Comparison of ENCODE assay signal across 8 mouse cellular contexts in the genomic region with DNA sequence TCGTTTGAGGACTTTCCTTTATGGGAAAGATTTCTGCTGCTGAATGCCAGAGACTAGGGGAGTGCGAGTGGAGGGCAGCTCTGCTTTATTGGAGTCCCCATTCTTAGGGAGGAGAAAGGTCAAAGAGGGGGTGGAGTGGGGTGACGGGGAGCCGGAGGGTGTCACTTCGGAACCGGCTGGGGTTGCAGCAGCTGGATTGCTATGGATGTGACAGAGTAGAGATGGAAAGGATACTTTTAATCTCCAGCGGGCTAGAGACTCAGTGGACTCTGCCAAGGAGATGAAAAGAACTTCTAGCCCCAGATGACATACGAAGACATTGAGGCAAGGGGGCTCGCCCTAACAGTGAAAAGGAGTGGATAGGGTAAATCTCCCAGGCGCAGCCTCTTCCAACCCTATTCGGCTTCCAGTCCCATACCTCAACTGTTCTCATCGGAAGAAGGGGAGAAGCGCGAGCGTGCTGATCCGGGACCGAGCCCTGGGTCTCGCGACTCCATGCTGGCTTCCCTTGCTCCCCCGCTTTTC. TPM values are rescaled to one million over a fixed set of nuclear protein-coding genes. Genes with fewer than 3 reads are reported as not detected.
DNase-seq lines count a peak whose midpoint lies in the region; ATAC-seq and TF ChIP-seq lines count a peak whose summit lies in the region.
"Had no signal": no experiment of that assay in that cellular context is flagged by ENCODE, and none has a peak within 500 bp of the region (broad histone marks: within the 10 kb centered on the region; RNA-seq: fewer than 3 reads in every experiment).

No protein-coding gene starts in this region.

- H3K4me1 ChIP-seq in CH12.LX (ENCODE audit: control insufficient read depth in 1 of 2, insufficient read depth in 2 of 2), result peaks cover 6 to 41% of the 10 kb centered on the region in 2 experiments
- H3K4me1 ChIP-seq in ES-E14 (ENCODE audit: control insufficient read depth in 2 of 2, insufficient read depth in 2 of 2, low read length in 2 of 2, poor library complexity in 1 of 2), result peaks cover 2 to 14% of the 10 kb centered on the region in 2 experiments; a peak in 2 of 4 replicates
- 0 out of 2 replicates have a peak, but pooled peaks cover 3% of the 10 kb centered on the region for H3K4me1 ChIP-seq in hindbrain, embryonic 11.5 days (replicated peaks; ENCODE audit: control insufficient read depth, insufficient read depth, low read length)
- H3K4me1 ChIP-seq in liver, embryonic 15.5 days (replicated peaks), result peaks cover 7% of the 10 kb centered on the region; the same call in 1 of the 2 replicates

- H3K9ac ChIP-seq in CH12.LX (ENCODE audit: insufficient read depth, low read depth) (peak overlapping the region; percentile 83), ES-E14 (ENCODE audit: insufficient read depth, low read depth, low read length, poor library complexity, severe bottlenecking) (peak overlapping the region; percentile 83)
- H3K9ac ChIP-seq in hindbrain, embryonic 11.5 days (ENCODE audit: low read depth, low read length), result 0 out of 2 replicates have a peak overlapping the region, but pooled peaks have one; percentile 31
- H3K9ac ChIP-seq in liver, embryonic 15.5 days, result no peak overlapping the region

- no peak; the same call in 1 of the 2 replicates for TF ChIP-seq POLR2A in CH12.LX (IDR thresholded peaks at IDR 0.05; ENCODE audit: low read depth, low read length)

- H3K4me2 ChIP-seq in CH12.LX (ENCODE audit: insufficient read depth, low read depth, poor library complexity, severe bottlenecking), result peak overlapping the region; percentile 92
- H3K4me2 ChIP-seq in hindbrain, embryonic 11.5 days (replicated peaks; ENCODE audit: low read depth, low read length), result peak overlapping the region; percentile 87
- peak overlapping the region; percentile 61 for H3K4me2 ChIP-seq in liver, embryonic 15.5 days

- peak overlapping the region; percentile 89 to 97 (median 93) for H3K4me3 ChIP-seq in CH12.LX (replicated peaks in 1 of 3; ENCODE audit: low read depth in 2 of 3, low read length in 2 of 3, poor library complexity in 1 of 3)
- H3K4me3 ChIP-seq in ES-E14 (ENCODE audit: insufficient read depth in 1 of 2, low read depth in 1 of 2, low read length in 2 of 2, poor library complexity in 1 of 2, severe bottlenecking in 1 of 2), result peak overlapping the region; percentile 74 to 88
- H3K4me3 ChIP-seq in hindbrain, embryonic 11.5 days (ENCODE audit: low read depth, low read length), result peak overlapping the region; percentile 43
- H3K4me3 ChIP-seq in liver, embryonic 15.5 days (replicated peaks), result peak overlapping the region; percentile 43

- H3K79me2 ChIP-seq in CH12.LX (replicated peaks; ENCODE audit: control insufficient read depth, extremely low read depth, insufficient read depth, poor library complexity, severe bottlenecking), result peaks cover 8% of the 10 kb centered on the region; the same call in 1 of the 2 replicates

- DNase-seq in CH12.LX (ENCODE audit: extremely low read depth), result no peak
- DNase-seq in ES-E14 (ENCODE audit: low read depth, low spot score), result no peak
- no peak for DNase-seq in hindbrain, embryonic 11.5 days (ENCODE audit: low spot score)
- DNase-seq in layer of hippocampus, adult 8-10 months (ENCODE audit: low spot score in 2 of 2), result no peak
- no peak for DNase-seq in c-Kit-positive CD71-positive TER-119-positive erythroid progenitor cells, embryonic 14.5 days (ENCODE audit: low spot score)
- DNase-seq in spleen, adult 12 weeks (ENCODE audit: low spot score), result no peak

- 2% methylated on average over 20 of the region's 20 CpGs for WGBS in hindbrain, embryonic 11.5 days
- 4% methylated on average over 20 of the region's 20 CpGs for WGBS in liver, embryonic 15.5 days (ENCODE audit: insufficient replicate concordance)

- no peak for ATAC-seq in hindbrain, embryonic 11.5 days (ENCODE audit: low FRiP score)
- no peak for ATAC-seq in liver, embryonic 15.5 days (ENCODE audit: insufficient read depth)

- H3K27ac ChIP-seq in CH12.LX (ENCODE audit: insufficient read depth, low read depth) (0 out of 2 replicates have a peak overlapping the region, but pooled peaks have one; percentile 9), ES-E14 (ENCODE audit: insufficient read depth, low read depth, low read length, poor library complexity, severe bottlenecking) (0 out of 2 replicates have a peak overlapping the region, but pooled peaks have one; percentile 15)
- no peak overlapping the region for H3K27ac ChIP-seq in hindbrain, embryonic 11.5 days (ENCODE audit: low read depth, low read length)
- H3K27ac ChIP-seq in liver, embryonic 15.5 days (replicated peaks), result no peak overlapping the region
- H3K27ac ChIP-seq: macrophage had no signal

- no peak for TF ChIP-seq EP300 in CH12.LX (IDR thresholded peaks at IDR 0.05; ENCODE audit: low read length)

- in situ Hi-C loops in CH12.LX (cut with MboI; ENCODE audit: low pct_ligation_motif_present, low pct_unique_long_range_greater_than_20kb, low sequenced_read_pairs), result loop anchor here (5.0 kb wide), 1 partner anchor 47 kb away; no protein-coding TSS in a partner anchor
- in situ Hi-C loops in ES-E14 (cut with MboI; ENCODE audit: low sequenced_read_pairs in 2 of 2, unreplicated experiment in 2 of 2), result no loop called here

- H3K36me3 ChIP-seq in CH12.LX (replicated peaks in 1 of 2; ENCODE audit: control insufficient read depth in 1 of 2, insufficient read depth in 1 of 2, low read length in 1 of 2) (peaks cover 0 to 4% of the 10 kb centered on the region in 2 experiments), ES-E14 (ENCODE audit: control insufficient read depth, insufficient read depth, low read length, poor library complexity, severe bottlenecking) (no peaks in the 10 kb centered on the region)
- H3K36me3 ChIP-seq in hindbrain, embryonic 11.5 days (ENCODE audit: control insufficient read depth, insufficient read depth, low read length), result no peaks in the 10 kb centered on the region
- H3K36me3 ChIP-seq in liver, embryonic 15.5 days (replicated peaks), result no peaks in the 10 kb centered on the region

- peaks cover 11% of the 10 kb centered on the region for H3K9me3 ChIP-seq in CH12.LX (replicated peaks; ENCODE audit: low read length)
- no peaks in the 10 kb centered on the region for H3K9me3 ChIP-seq in ES-E14 (ENCODE audit: control insufficient read depth, insufficient read depth, low read depth, low read length)
- no peaks in the 10 kb centered on the region for H3K9me3 ChIP-seq in hindbrain, embryonic 11.5 days (ENCODE audit: control insufficient read depth, low read length)
- no peaks in the 10 kb centered on the region for H3K9me3 ChIP-seq in liver, embryonic 15.5 days (replicated peaks)

- TF ChIP-seq CTCF in CH12.LX (conservative IDR thresholded peaks at IDR 0.05 in 1 of 2, IDR thresholded peaks at IDR 0.05 in 1 of 2; ENCODE audit: low read depth in 2 of 2, low read length in 2 of 2), result no peak

- dilution Hi-C loops in CH12.LX (cut with MboI; ENCODE audit: extremely low pct_ligation_motif_present, extremely low pct_unique_long_range_greater_than_20kb, low sequenced_read_pairs), result no loop called here

- no peak for TF ChIP-seq RAD21 in CH12.LX (IDR thresholded peaks at IDR 0.05; ENCODE audit: low read depth, low read length)

- no peaks in the 10 kb centered on the region for H3K27me3 ChIP-seq in CH12.LX (replicated peaks)
- peaks cover 24% of the 10 kb centered on the region for H3K27me3 ChIP-seq in hindbrain, embryonic 11.5 days (ENCODE audit: control insufficient read depth, insufficient read depth, low read length)
- H3K27me3 ChIP-seq in liver, embryonic 15.5 days, result peaks cover 67% of the 10 kb centered on the region

TF ChIP-seq in CH12.LX, 34 proteins besides CTCF, POLR2A, EP300 and RAD21:
- no peak for TF ChIP-seq E2F4 (IDR thresholded peaks at IDR 0.05; ENCODE audit: insufficient replicate concordance, low read depth, low read length)
- no peak for TF ChIP-seq TCF12 (IDR thresholded peaks at IDR 0.05; ENCODE audit: low read depth, low read length)
- no peak for TF ChIP-seq MEF2A (IDR thresholded peaks at IDR 0.05; ENCODE audit: borderline replicate concordance, low read depth, low read length)
- TF ChIP-seq IRF4 (IDR thresholded peaks at IDR 0.05; ENCODE audit: low read depth, low read length), result 0 out of 2 replicates have a peak, but pooled peaks have one; percentile 16
- no peak for TF ChIP-seq ETS1 (conservative IDR thresholded peaks at IDR 0.05; ENCODE audit: low read depth, low read length)
- no peak for TF ChIP-seq GABPA (IDR thresholded peaks at IDR 0.05; ENCODE audit: insufficient replicate concordance, low read depth, low read length)
- peak; percentile 7; the same call in 1 of the 2 replicates for TF ChIP-seq UBTF (IDR thresholded peaks at IDR 0.05; ENCODE audit: low read depth, low read length)
TF ChIP-seq in CH12.LX: peak in this region for 2.

TF ChIP-seq in ES-E14, 5 proteins besides CTCF, POLR2A, EP300 and RAD21:
- TF ChIP-seq HCFC1 (IDR thresholded peaks at IDR 0.05; ENCODE audit: borderline replicate concordance, insufficient read depth, low read length) (no peak), ZNF384 (IDR thresholded peaks at IDR 0.05; ENCODE audit: low read depth, low read length) (no peak), CHD2 (IDR thresholded peaks at IDR 0.05; ENCODE audit: low read depth, low read length) (no peak), MAFK (IDR thresholded peaks at IDR 0.05; ENCODE audit: insufficient read depth, low read depth, low read length) (no peak), ZC3H11A (IDR thresholded peaks at IDR 0.05; ENCODE audit: borderline replicate concordance, low read depth, low read length) (no peak)
TF ChIP-seq in ES-E14: peak in this region for 0.

RNA-seq across cellular contexts. Expression of a gene that starts 0.9 kb away (rescaled TPM):
- total RNA-seq in CH12.LX (2012; rRNA removed) (23.6 and 29.8 TPM in 2 replicates), CH12.LX (2014; rRNA removed) (14.8 and 15.9 TPM in 2 replicates), ES-E14 (2012; rRNA removed) (22.7 and 30.9 TPM in 2 replicates)
- 11.2 and 11.4 TPM in 2 replicates for polyA plus RNA-seq in CH12.LX (2012; ENCODE audit: insufficient read length, low read depth)
- 1.7 and 1.8 TPM in 2 replicates for polyA plus RNA-seq in hindbrain, embryonic 11.5 days (2014; fragmentation: Nextera tagmentation; extraction: Ambion mirVana)
- 0.13 TPM in 1 of 2 replicates, not detected in the other for polyA plus RNA-seq in liver, embryonic 15.5 days (2015; fragmentation: Nextera tagmentation; extraction: Ambion mirVana)
- total RNA-seq in layer of hippocampus, adult 8-10 months (2022), result 1 to 10 TPM; 3.7 to 4.5 (median 4.3) TPM

Comparison
In these comparisons a context has a peak if more than half of its experiments do, and no peak if none do; other contexts are left out.
1. H3K27ac ChIP-seq: peak in CH12.LX (single experiment) and ES-E14 (single experiment); none in hindbrain, embryonic 11.5 days (single experiment) and liver, embryonic 15.5 days (single experiment).
2. H3K4me3 ChIP-seq: peak in every context shown above with its lines; median percentile 93 in CH12.LX; 81 in ES-E14; 43 in hindbrain, embryonic 11.5 days; 43 in liver, embryonic 15.5 days.
3. Peak in every context shown above with its lines, with median percentiles within 50 percentile points of each other: H3K4me2 ChIP-seq.